Mouse (Mus musculus): ENCODE measurements around the gene Hhat. TPM values are rescaled to one million over a fixed set of nuclear protein-coding genes. Genes with fewer than 3 reads are reported as not detected.

Hhat gene
- polyA plus RNA-seq, 1 experiment from 2014 or later, result 0.85 TPM

GRCm38 (mm10) chr1:192663608-192664007, 107.4 kb downstream of the Hhat start:
- no peak overlapping the region for H3K4me3 ChIP-seq (ENCODE audit: inconsistent target)
- no peaks in the 10 kb centered on the region for H3K79me2 ChIP-seq (ENCODE audit: inconsistent target)
- H3K27ac ChIP-seq, result no peak overlapping the region
- no peaks in the 10 kb centered on the region for H3K36me3 ChIP-seq (ENCODE audit: inconsistent target)
- WGBS (ENCODE audit: missing documents), result 84% methylated on average over 4 of the region's 4 CpGs

- Histone ChIP-seq H3K27ac (no peak overlapping the region), H3K4me3 (ENCODE audit: inconsistent target) (no peak overlapping the region), H3K79me2 (ENCODE audit: inconsistent target) (no peaks in the 10 kb centered on the region), H3K36me3 (ENCODE audit: inconsistent target) (no peaks in the 10 kb centered on the region)
- 76% methylated on average over 5 of the region's 5 CpGs for WGBS (ENCODE audit: missing documents)
Observed at GRCm38 (mm10) chr1:192663092-192663491, 107.9 kb downstream of the Hhat start.

GRCm38 (mm10) chr1:192661612-192662011, 109.4 kb downstream of the Hhat start:
- no peak overlapping the region for H3K27ac ChIP-seq
- H3K4me3 ChIP-seq (ENCODE audit: inconsistent target), result no peak overlapping the region
- H3K36me3 ChIP-seq (ENCODE audit: inconsistent target), result no peaks in the 10 kb centered on the region
- no peaks in the 10 kb centered on the region for H3K79me2 ChIP-seq (ENCODE audit: inconsistent target)

GRCm38 (mm10) chr1:192657417-192657816, 113.6 kb downstream of the Hhat start:
- 86% methylated on average over 6 of the region's 6 CpGs for WGBS (ENCODE audit: missing documents)
- H3K79me2 ChIP-seq (ENCODE audit: inconsistent target), result no peaks in the 10 kb centered on the region
- no peak overlapping the region for H3K27ac ChIP-seq
- H3K36me3 ChIP-seq (ENCODE audit: inconsistent target), result no peaks in the 10 kb centered on the region
- H3K4me3 ChIP-seq (ENCODE audit: inconsistent target), result no peak overlapping the region

GRCm38 (mm10) chr1:192651981-192652605, 118.9 kb downstream of the Hhat start:
- Histone ChIP-seq H3K36me3 (ENCODE audit: inconsistent target) (no peaks in the 10 kb centered on the region), H3K79me2 (ENCODE audit: inconsistent target) (no peaks in the 10 kb centered on the region), H3K27ac (no peak overlapping the region), H3K4me3 (ENCODE audit: inconsistent target) (no peak overlapping the region)
- WGBS (ENCODE audit: missing documents), result 81% methylated on average over 8 of the region's 8 CpGs

- H3K27ac ChIP-seq, result no peak overlapping the region
Observed at GRCm38 (mm10) chr1:192650586-192650985, 120.4 kb downstream of the Hhat start.

GRCm38 (mm10) chr1:192650023-192650422, 121.0 kb downstream of the Hhat start:
- no peak overlapping the region for H3K4me3 ChIP-seq (ENCODE audit: inconsistent target)
- H3K27ac ChIP-seq, result no peak overlapping the region
- WGBS (ENCODE audit: missing documents), result 99% methylated on average over 4 of the region's 4 CpGs
- no peaks in the 10 kb centered on the region for H3K36me3 ChIP-seq (ENCODE audit: inconsistent target)
- H3K79me2 ChIP-seq (ENCODE audit: inconsistent target), result no peaks in the 10 kb centered on the region

More at GRCm38 (mm10) chr1:192650586-192650985, 120.4 kb downstream of the Hhat start:
- Histone ChIP-seq H3K36me3 (ENCODE audit: inconsistent target) (no peaks in the 10 kb centered on the region), H3K4me3 (ENCODE audit: inconsistent target) (no peak overlapping the region), H3K79me2 (ENCODE audit: inconsistent target) (no peaks in the 10 kb centered on the region)
- WGBS (ENCODE audit: missing documents), result 88% methylated on average over 7 of the region's 7 CpGs

- Histone ChIP-seq H3K27ac (no peak overlapping the region), H3K79me2 (ENCODE audit: inconsistent target) (no peaks in the 10 kb centered on the region), H3K4me3 (ENCODE audit: inconsistent target) (no peak overlapping the region), H3K36me3 (ENCODE audit: inconsistent target) (no peaks in the 10 kb centered on the region)
- 100% methylated on average over 3 of the region's 3 CpGs for WGBS (ENCODE audit: missing documents)
Observed at GRCm38 (mm10) chr1:192649233-192649632, 121.8 kb downstream of the Hhat start.

GRCm38 (mm10) chr1:192647361-192647760, 123.7 kb downstream of the Hhat start:
- H3K36me3 ChIP-seq (ENCODE audit: inconsistent target), result no peaks in the 10 kb centered on the region
- no peaks in the 10 kb centered on the region for H3K79me2 ChIP-seq (ENCODE audit: inconsistent target)
- WGBS (ENCODE audit: missing documents), result 100% methylated on average over 2 of the region's 2 CpGs
- no peak overlapping the region for H3K4me3 ChIP-seq (ENCODE audit: inconsistent target)
- no peak overlapping the region for H3K27ac ChIP-seq

GRCm38 (mm10) chr1:192642126-192642525, 128.9 kb downstream of the Hhat start:
- WGBS (ENCODE audit: missing documents), result 91% methylated on average over 2 of the region's 2 CpGs

GRCm38 (mm10) chr1:192639175-192639574, 131.8 kb downstream of the Hhat start:
- Histone ChIP-seq H3K36me3 (ENCODE audit: inconsistent target) (no peaks in the 10 kb centered on the region), H3K27ac (no peak overlapping the region), H3K4me3 (ENCODE audit: inconsistent target) (no peak overlapping the region), H3K79me2 (ENCODE audit: inconsistent target) (no peaks in the 10 kb centered on the region)
- 85% methylated on average over 3 of the region's 3 CpGs for WGBS (ENCODE audit: missing documents)

More at GRCm38 (mm10) chr1:192642126-192642525, 128.9 kb downstream of the Hhat start:
- Histone ChIP-seq H3K36me3 (ENCODE audit: inconsistent target) (no peaks in the 10 kb centered on the region), H3K27ac (no peak overlapping the region), H3K79me2 (ENCODE audit: inconsistent target) (no peaks in the 10 kb centered on the region), H3K4me3 (ENCODE audit: inconsistent target) (no peak overlapping the region)

GRCm38 (mm10) chr1:192621843-192622242, 149.2 kb downstream of the Hhat start:
- Histone ChIP-seq H3K4me3 (ENCODE audit: inconsistent target) (no peak overlapping the region), H3K79me2 (ENCODE audit: inconsistent target) (no peaks in the 10 kb centered on the region), H3K27ac (no peak overlapping the region), H3K36me3 (ENCODE audit: inconsistent target) (no peaks in the 10 kb centered on the region)
- WGBS (ENCODE audit: missing documents), result 88% methylated on average over 2 of the region's 2 CpGs

- WGBS (ENCODE audit: missing documents), result 93% methylated on average over 6 of the region's 6 CpGs
- Histone ChIP-seq H3K36me3 (ENCODE audit: inconsistent target) (no peaks in the 10 kb centered on the region), H3K27ac (no peak overlapping the region), H3K79me2 (ENCODE audit: inconsistent target) (no peaks in the 10 kb centered on the region), H3K4me3 (ENCODE audit: inconsistent target) (no peak overlapping the region)
Observed at GRCm38 (mm10) chr1:192613271-192613670, 157.8 kb downstream of the Hhat start.

- Histone ChIP-seq H3K36me3 (ENCODE audit: inconsistent target) (no peaks in the 10 kb centered on the region), H3K4me3 (ENCODE audit: inconsistent target) (no peak overlapping the region), H3K79me2 (ENCODE audit: inconsistent target) (no peaks in the 10 kb centered on the region), H3K27ac (no peak overlapping the region)
- WGBS (ENCODE audit: missing documents), result 84% methylated on average over 11 of the region's 11 CpGs
Observed at GRCm38 (mm10) chr1:192611996-192612739, 158.9 kb downstream of the Hhat start.

GRCm38 (mm10) chr1:192606876-192607275, 164.1 kb downstream of the Hhat start:
- WGBS (ENCODE audit: missing documents), result 45% methylated on average over 8 of the region's 8 CpGs
- H3K36me3 ChIP-seq (ENCODE audit: inconsistent target), result no peaks in the 10 kb centered on the region
- H3K4me3 ChIP-seq (ENCODE audit: inconsistent target), result no peak overlapping the region
- H3K27ac ChIP-seq, result no peak overlapping the region
- no peaks in the 10 kb centered on the region for H3K79me2 ChIP-seq (ENCODE audit: inconsistent target)

Data from macrophage (primary cell).